In the genomic region with DNA sequence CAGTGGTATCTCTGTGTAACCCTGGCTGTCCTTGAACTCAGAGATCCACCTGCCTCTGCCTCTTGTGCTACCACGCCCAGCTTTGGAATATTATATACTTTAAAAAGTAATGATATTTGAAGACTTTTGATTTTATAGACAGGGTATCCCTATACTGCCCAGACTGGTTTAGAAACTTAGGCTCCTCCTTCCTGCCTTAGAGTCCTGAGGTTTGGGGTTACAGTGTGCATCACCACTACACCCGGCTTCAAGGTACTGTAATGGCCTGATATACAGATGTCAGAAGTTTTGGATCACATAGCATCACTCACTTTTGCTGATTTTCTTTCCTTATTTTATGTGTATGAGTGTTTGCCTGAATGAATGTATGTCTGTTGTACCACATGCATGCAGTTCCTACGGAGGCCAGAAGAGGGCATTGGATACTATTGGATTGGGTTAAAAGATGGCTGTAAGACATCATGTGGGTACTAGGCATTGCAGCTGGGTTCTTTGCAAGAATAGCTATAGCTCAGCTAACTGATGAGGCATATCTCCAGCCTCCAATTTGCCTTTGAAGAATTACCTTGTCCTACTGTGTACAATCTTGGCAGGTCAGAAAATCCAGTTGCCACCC, we compare ENCODE assay signal across 9 mouse cellular contexts. TPM values are rescaled to one million over a fixed set of nuclear protein-coding genes. Genes with fewer than 3 reads are reported as not detected.
DNase-seq lines count a peak whose midpoint lies in the region; ATAC-seq and TF ChIP-seq lines count a peak whose summit lies in the region.
"Had no signal": no experiment of that assay in that cellular context is flagged by ENCODE, and none has a peak within 500 bp of the region (broad histone marks: within the 10 kb centered on the region; RNA-seq: fewer than 3 reads in every experiment).

No protein-coding gene starts in this region.

- H3K27ac ChIP-seq in liver, embryonic 11.5 days (ENCODE audit: low read depth, low read length), result no peak overlapping the region
- H3K27ac ChIP-seq in spleen, adult 2 months (ENCODE audit: insufficient read depth, low read length), result no peak overlapping the region
- H3K27ac ChIP-seq: hindbrain, embryonic 15.5 days had no signal

- no peak for TF ChIP-seq CTCF in spleen, adult 2 months (IDR thresholded peaks at IDR 0.05; ENCODE audit: extremely low read depth, insufficient read depth, insufficient read length, insufficient replicate concordance)

- no peak overlapping the region for H3K4me2 ChIP-seq in liver, embryonic 11.5 days
- H3K4me2 ChIP-seq: hindbrain, embryonic 15.5 days had no signal

- peaks cover 13% of the 10 kb centered on the region for H3K4me1 ChIP-seq in liver, embryonic 11.5 days (replicated peaks; ENCODE audit: control insufficient read depth, insufficient read depth, low read length)
- 0 out of 2 replicates have a peak, but pooled peaks cover 3% of the 10 kb centered on the region for H3K4me1 ChIP-seq in spleen, adult 2 months (ENCODE audit: control insufficient read depth, insufficient read depth, insufficient read length)

- H3K9ac ChIP-seq in liver, embryonic 11.5 days (ENCODE audit: low read depth, low read length), result no peak overlapping the region
- H3K9ac ChIP-seq: hindbrain, embryonic 15.5 days had no signal

- WGBS in liver, embryonic 11.5 days, result 54% methylated on average over 3 of the region's 3 CpGs
- WGBS in spleen, adult 2 months, result 68% methylated on average over 3 of the region's 3 CpGs

- H3K4me3 ChIP-seq in liver, embryonic 11.5 days (ENCODE audit: low read depth, low read length), result no peak overlapping the region
- H3K4me3 ChIP-seq in spleen, adult 2 months (ENCODE audit: extremely low read depth, insufficient read depth, insufficient read length), result no peak overlapping the region
- H3K4me3 ChIP-seq: hindbrain, embryonic 15.5 days had no signal

- H3K9me3 ChIP-seq in liver, embryonic 11.5 days (ENCODE audit: control insufficient read depth, low read length), result no peaks in the 10 kb centered on the region
- H3K9me3 ChIP-seq: hindbrain, embryonic 15.5 days had no signal

- H3K27me3 ChIP-seq in liver, embryonic 11.5 days (replicated peaks; ENCODE audit: control insufficient read depth, insufficient read depth, low read length), result no peaks in the 10 kb centered on the region
- no peaks in the 10 kb centered on the region for H3K27me3 ChIP-seq in spleen, adult 2 months (ENCODE audit: control insufficient read depth, insufficient read depth, low read length)
- H3K27me3 ChIP-seq: hindbrain, embryonic 15.5 days had no signal

- ATAC-seq in cerebellum, adult (ENCODE audit: insufficient number of reproducible peaks, low FRiP score, low TSS enrichment), result no peak
- ATAC-seq in erythroblast, adult 5-6 weeks (replicated peaks; ENCODE audit: low FRiP score, poor library complexity, severe bottlenecking), result peak; percentile 80
- ATAC-seq in liver, embryonic 11.5 days (replicated peaks; ENCODE audit: low FRiP score), result 0 out of 2 replicates have a peak, but pooled peaks have one; percentile 43

- no peaks in the 10 kb centered on the region for H3K36me3 ChIP-seq in liver, embryonic 11.5 days (ENCODE audit: control insufficient read depth, insufficient read depth, low read length)
- no peaks in the 10 kb centered on the region for H3K36me3 ChIP-seq in spleen, adult 2 months (ENCODE audit: control insufficient read depth, insufficient read depth, low read length)
- H3K36me3 ChIP-seq: hindbrain, embryonic 15.5 days had no signal

- no peak for TF ChIP-seq POLR2A in spleen, adult 2 months (IDR thresholded peaks at IDR 0.05; ENCODE audit: low read depth, low read length)

- DNase-seq in cerebellum, postnatal 36 days, result peak; percentile 15 to 20
- peak; percentile 33 for DNase-seq in right cerebral cortex, postnatal 14 days
- DNase-seq in right cerebral cortex, adult 18-20 months, result no peak
- DNase-seq in liver, embryonic 11.5 days (ENCODE audit: low spot score), result peak; percentile 45
- DNase-seq in spleen, adult 2 months (ENCODE audit: low read depth in 1 of 2, low spot score in 2 of 2), result peak; percentile 25 to 47
- DNase-seq in frontal cortex, postnatal 36 days (ENCODE audit: low spot score in 2 of 2), result no peak

RNA-seq across cellular contexts. Expression of a gene that starts 5.4 kb away (rescaled TPM):
- 19.2 and 23.4 TPM in 2 replicates for total RNA-seq in erythroblast, adult 5-6 weeks (2015; ENCODE audit: low replicate concordance)
- 19.5 and 25.1 TPM in 2 replicates for total RNA-seq in erythroblast, adult 5-6 weeks (2017; ENCODE audit: low replicate concordance)
- 71.9 and 74.6 TPM in 2 replicates for polyA plus RNA-seq in liver, embryonic 11.5 days (2014; fragmentation: Nextera tagmentation; extraction: Ambion mirVana)
- 9.9 and 10.5 TPM in 2 replicates for polyA plus RNA-seq in spleen, adult 2 months (2012; rRNA removed)

RNA-seq across cellular contexts. Expression of a gene that starts 44.6 kb away (rescaled TPM):
- total RNA-seq in erythroblast, adult 5-6 weeks (2015; ENCODE audit: low replicate concordance), result 14.8 and 48.3 TPM in 2 replicates
- 27.7 and 35.1 TPM in 2 replicates for total RNA-seq in erythroblast, adult 5-6 weeks (2017; ENCODE audit: low replicate concordance)
- polyA plus RNA-seq in liver, embryonic 11.5 days (2014; fragmentation: Nextera tagmentation; extraction: Ambion mirVana), result 159 and 166 TPM in 2 replicates
- polyA plus RNA-seq in spleen, adult 2 months (2012; rRNA removed), result 14.1 and 16.2 TPM in 2 replicates

RNA-seq across cellular contexts. Expression of a gene that starts 44.7 kb away (rescaled TPM):
- total RNA-seq in erythroblast, adult 5-6 weeks (2015; ENCODE audit: low replicate concordance), result 0.63 and 3.8 TPM in 2 replicates
- 3.3 and 7.2 TPM in 2 replicates for total RNA-seq in erythroblast, adult 5-6 weeks (2017; ENCODE audit: low replicate concordance)
- polyA plus RNA-seq in liver, embryonic 11.5 days (2014; fragmentation: Nextera tagmentation; extraction: Ambion mirVana), result 12.4 and 13.1 TPM in 2 replicates
- 7.1 and 8.7 TPM in 2 replicates for polyA plus RNA-seq in spleen, adult 2 months (2012; rRNA removed)

RNA-seq across cellular contexts. Expression of a gene that starts 52.8 kb away (rescaled TPM):
- total RNA-seq in erythroblast, adult 5-6 weeks (2015; ENCODE audit: low replicate concordance), result not detected in 2 replicates
- total RNA-seq in erythroblast, adult 5-6 weeks (2017; ENCODE audit: low replicate concordance), result not detected in 2 replicates
- polyA plus RNA-seq in liver, embryonic 11.5 days (2014; fragmentation: Nextera tagmentation; extraction: Ambion mirVana), result 1.7 and 2.0 TPM in 2 replicates
- polyA plus RNA-seq in spleen, adult 2 months (2012; rRNA removed), result 0.09 TPM in 1 of 2 replicates, not detected in the other

Comparison
In these comparisons a context has a peak if more than half of its experiments do, and no peak if none do; other contexts are left out.
1. DNase-seq: peak in cerebellum, postnatal 36 days (2 of 2), right cerebral cortex, postnatal 14 days (single experiment), liver, embryonic 11.5 days (single experiment) and spleen, adult 2 months (2 of 2); none in right cerebral cortex, adult 18-20 months (single experiment) and frontal cortex, postnatal 36 days (0 of 2).